Mouse (Mus musculus): ENCODE measurements around the gene Mterf2. TPM values are rescaled to one million over a fixed set of nuclear protein-coding genes. Genes with fewer than 3 reads are reported as not detected.
A peak's percentile ranks its signal among the peaks of the same experiment; 100 is the strongest.

Mterf2 gene
- polyA plus RNA-seq (2015; fragmentation: Nextera tagmentation; extraction: Ambion mirVana) = 17.0 and 17.5 TPM in 2 replicates

DNA sequence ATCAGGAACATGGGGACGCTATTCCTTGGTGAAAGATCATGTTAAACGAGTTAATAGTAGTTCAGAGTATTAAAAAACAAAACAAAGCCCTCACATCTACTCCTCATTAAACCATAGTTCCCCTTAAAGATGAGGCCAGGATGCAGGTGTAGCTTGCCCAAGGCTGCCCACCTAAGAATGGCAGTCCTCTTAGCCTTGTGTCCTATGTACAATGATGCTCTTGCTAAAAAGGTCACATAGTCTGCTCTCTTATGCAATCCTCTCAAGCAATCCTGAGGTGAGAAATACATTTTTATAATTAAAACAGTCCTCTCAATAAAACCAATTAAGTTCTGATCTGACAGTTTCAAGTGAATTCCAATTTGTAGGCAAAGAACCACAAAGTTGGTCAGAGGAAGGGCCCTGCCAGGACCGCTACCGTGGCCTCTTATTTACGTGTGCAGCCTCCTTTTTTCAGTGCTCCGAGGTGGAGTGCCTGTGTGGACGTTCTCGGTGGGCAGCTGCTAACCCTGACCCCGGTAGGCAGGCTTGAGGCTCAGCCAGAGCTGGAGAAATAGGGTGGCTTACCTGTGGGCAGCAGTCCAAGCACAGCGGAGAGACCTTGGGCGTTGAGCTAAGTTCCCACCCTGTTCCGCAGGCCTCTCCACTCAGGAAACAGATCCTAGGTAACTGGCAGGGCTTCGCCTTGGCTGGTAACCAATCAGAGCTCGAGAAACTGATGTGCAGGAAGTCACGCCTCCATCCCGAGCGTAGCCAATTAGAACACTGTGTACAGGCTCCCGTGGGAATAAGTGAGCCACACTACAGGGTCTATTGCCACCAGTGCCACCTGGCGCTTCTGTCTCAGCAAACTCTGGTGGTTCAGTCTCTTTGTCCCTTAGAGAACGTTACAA, at the start of gene Mterf2:
Gene Mterf2 (minus strand): TSS at position 633 of the 893 bp plus-strand sequence.
- Histone ChIP-seq H3K27ac (0 out of 2 replicates have a peak within 1 kb of the TSS, but pooled peaks have one; percentile 56), H3K9me3 (no peaks in the 10 kb centered on the region), H3K27me3 (replicated peaks) (no peaks in the 10 kb centered on the region), H3K4me1 (replicated peaks) (peaks cover 7% of the 10 kb centered on the region; the same call in 1 of the 2 replicates), H3K36me3 (no peaks in the 10 kb centered on the region; the same call in 1 of the 2 replicates), H3K4me3 (replicated peaks) (peak within 1 kb of the TSS; percentile 68), H3K9ac (peak within 1 kb of the TSS; percentile 75), H3K4me2 (replicated peaks) (peak within 1 kb of the TSS; percentile 79)
- WGBS = 7% methylated on average over 20 of the region's 20 CpGs
- peak; percentile 99 for ATAC-seq

- no peaks in the 10 kb centered on the region for H3K36me3 ChIP-seq
- no peak overlapping the region for H3K27ac ChIP-seq
- H3K4me2 ChIP-seq (replicated peaks) = no peak overlapping the region
- ATAC-seq = no peak
- H3K9ac ChIP-seq = no peak overlapping the region
- 51% methylated on average over 2 of the region's 2 CpGs for WGBS
- 0 out of 2 replicates have a peak, but pooled peaks cover 2% of the 10 kb centered on the region for H3K4me1 ChIP-seq (replicated peaks)
- no peaks in the 10 kb centered on the region for H3K27me3 ChIP-seq (replicated peaks)
- H3K4me3 ChIP-seq (replicated peaks) = no peak overlapping the region
- H3K9me3 ChIP-seq = no peaks in the 10 kb centered on the region
These were observed 48.8 kb upstream of the Mterf2 start for GRCm38 (mm10) chr10:85176640-85177039.

DNA sequence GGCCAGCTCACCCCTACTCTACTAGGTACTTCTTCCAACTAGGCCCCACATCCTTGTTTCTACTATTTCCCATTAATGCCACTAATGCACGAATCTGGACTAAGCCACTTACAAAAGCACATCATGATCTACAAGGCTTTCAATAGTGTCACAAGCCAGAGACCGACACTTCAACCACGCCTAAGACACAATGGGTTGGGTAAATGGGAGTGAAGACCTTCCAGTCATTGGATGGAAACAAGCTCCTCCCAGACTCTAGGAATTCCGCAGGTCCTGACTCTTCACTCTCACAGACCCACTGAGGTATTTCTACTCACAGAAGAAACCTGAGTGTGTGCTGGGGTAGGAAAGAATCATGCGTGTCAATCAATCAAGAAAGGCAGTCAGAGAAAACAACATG, 37.5 kb upstream of the Mterf2 start:
- H3K36me3 ChIP-seq = no peaks in the 10 kb centered on the region
- no peaks in the 10 kb centered on the region for H3K4me1 ChIP-seq (replicated peaks)
- no peaks in the 10 kb centered on the region for H3K9me3 ChIP-seq
- no peak overlapping the region for H3K27ac ChIP-seq
- no peaks in the 10 kb centered on the region for H3K27me3 ChIP-seq (replicated peaks)
- no peak overlapping the region for H3K4me2 ChIP-seq (replicated peaks)
- ATAC-seq = no peak
- no peak overlapping the region for H3K9ac ChIP-seq
- WGBS = 87% methylated on average over 5 of the region's 5 CpGs
- no peak overlapping the region for H3K4me3 ChIP-seq (replicated peaks)

DNA sequence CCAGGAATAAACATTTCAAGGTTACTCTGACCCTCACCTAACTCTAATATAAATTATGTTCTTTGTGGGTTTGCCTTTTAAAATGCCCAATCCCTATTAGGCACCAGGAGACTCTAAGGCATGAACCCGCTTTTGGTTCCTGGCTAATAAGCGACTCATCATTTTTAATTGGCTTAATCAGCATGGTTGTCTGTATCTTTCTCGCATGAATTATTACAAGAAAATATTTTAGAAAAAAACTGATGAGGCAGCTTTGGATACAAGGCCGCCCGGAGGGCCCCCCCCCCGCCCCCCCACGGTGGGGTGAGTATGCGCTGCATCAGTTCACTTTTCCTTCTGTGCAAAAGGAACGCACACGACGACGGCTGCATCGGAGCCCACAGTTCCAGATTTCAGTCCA, 37.0 kb upstream of the Mterf2 start:
- no peak for ATAC-seq
- Histone ChIP-seq H3K4me2 (replicated peaks) (no peak overlapping the region), H3K4me3 (replicated peaks) (no peak overlapping the region), H3K9ac (no peak overlapping the region), H3K27ac (no peak overlapping the region), H3K9me3 (no peaks in the 10 kb centered on the region), H3K36me3 (no peaks in the 10 kb centered on the region), H3K27me3 (replicated peaks) (no peaks in the 10 kb centered on the region), H3K4me1 (replicated peaks) (no peaks in the 10 kb centered on the region)
- WGBS = 93% methylated on average over 13 of the region's 13 CpGs

DNA sequence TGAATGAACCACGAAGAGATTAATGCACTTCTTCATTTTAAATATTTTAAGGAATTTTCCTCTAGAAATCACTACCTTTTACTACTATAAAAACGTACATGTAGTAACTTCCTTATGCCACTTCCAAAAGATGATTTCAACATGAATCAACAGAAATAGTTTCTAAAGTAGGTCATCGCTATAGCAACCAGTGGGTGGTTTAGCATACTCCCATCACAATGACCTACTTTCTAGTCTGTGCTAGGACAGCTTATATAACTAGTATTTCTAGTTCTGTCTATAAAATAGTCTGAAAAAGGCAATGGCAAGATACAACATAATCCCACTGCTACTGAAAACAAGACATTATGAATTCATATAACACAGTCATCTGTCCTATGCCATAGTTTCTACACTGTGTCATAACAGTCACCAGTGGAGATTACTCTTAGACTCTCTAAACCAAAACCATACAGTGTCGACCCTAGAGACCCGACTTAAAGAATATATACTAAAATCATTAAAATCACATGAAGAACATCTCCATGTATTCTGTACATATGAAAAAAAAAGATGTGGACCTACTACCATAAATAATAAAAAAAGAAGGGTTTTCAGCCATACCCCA, 34.0 kb upstream of the Mterf2 start:
- Histone ChIP-seq H3K27me3 (replicated peaks) (no peaks in the 10 kb centered on the region), H3K9me3 (no peaks in the 10 kb centered on the region), H3K4me3 (replicated peaks) (no peak overlapping the region), H3K9ac (no peak overlapping the region), H3K27ac (no peak overlapping the region), H3K36me3 (no peaks in the 10 kb centered on the region), H3K4me2 (replicated peaks) (no peak overlapping the region), H3K4me1 (replicated peaks) (no peaks in the 10 kb centered on the region)
- 72% methylated on average over 5 of the region's 5 CpGs for WGBS
- ATAC-seq = no peak

DNA sequence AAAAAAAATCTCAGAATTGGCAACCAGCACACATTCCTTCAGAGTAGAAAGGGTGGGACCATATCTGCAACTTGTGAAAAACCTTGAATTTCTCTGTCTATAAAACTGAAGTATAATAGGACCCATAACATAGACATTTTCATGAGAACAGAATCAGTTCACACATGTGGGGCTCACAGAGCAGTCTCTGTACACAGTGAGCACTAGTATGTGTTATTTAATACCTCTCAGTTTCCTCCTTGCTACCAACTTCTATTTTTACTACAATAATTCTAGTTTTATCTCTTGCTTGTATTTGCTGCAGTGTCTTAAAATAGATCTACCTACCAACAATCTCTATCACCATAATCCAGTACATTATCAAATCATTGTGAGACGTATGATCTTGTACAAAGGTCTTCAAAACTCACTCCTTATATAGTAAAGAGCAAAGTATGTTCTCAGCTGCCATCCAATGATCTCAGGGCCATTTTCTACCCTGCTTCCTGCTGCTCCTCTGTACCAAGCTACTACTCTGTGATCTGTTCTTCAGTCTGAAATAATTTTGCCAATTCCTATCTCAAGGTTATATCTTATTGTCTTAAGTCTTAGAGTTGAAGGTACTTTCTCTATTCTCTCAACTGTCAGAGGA, 32.3 kb upstream of the Mterf2 start:
- 47% methylated on average over 1 of the region's 1 CpGs for WGBS
- Histone ChIP-seq H3K9ac (no peak overlapping the region), H3K36me3 (no peaks in the 10 kb centered on the region), H3K27me3 (replicated peaks) (no peaks in the 10 kb centered on the region), H3K4me2 (replicated peaks) (no peak overlapping the region), H3K4me3 (replicated peaks) (no peak overlapping the region), H3K4me1 (replicated peaks) (no peaks in the 10 kb centered on the region), H3K27ac (0 out of 2 replicates have a peak overlapping the region, but pooled peaks have one; percentile 60), H3K9me3 (no peaks in the 10 kb centered on the region)
- ATAC-seq = peak; percentile 89

- ATAC-seq = no peak
- Histone ChIP-seq H3K4me1 (replicated peaks) (no peaks in the 10 kb centered on the region), H3K27me3 (replicated peaks) (no peaks in the 10 kb centered on the region), H3K4me3 (replicated peaks) (no peak overlapping the region), H3K9ac (no peak overlapping the region), H3K27ac (no peak overlapping the region), H3K36me3 (no peaks in the 10 kb centered on the region), H3K4me2 (replicated peaks) (no peak overlapping the region), H3K9me3 (no peaks in the 10 kb centered on the region)
- 90% methylated on average over 7 of the region's 7 CpGs for WGBS
These were observed 29.6 kb upstream of the Mterf2 start for GRCm38 (mm10) chr10:85157451-85157850.

GRCm38 (mm10) chr10:85154195-85154594, 26.4 kb upstream of the Mterf2 start:
- ATAC-seq = no peak

GRCm38 (mm10) chr10:85149226-85149625, 21.4 kb upstream of the Mterf2 start:
- no peaks in the 10 kb centered on the region for H3K9me3 ChIP-seq
- no peak for ATAC-seq
- 90% methylated on average over 5 of the region's 5 CpGs for WGBS

More at GRCm38 (mm10) chr10:85154195-85154594, 26.4 kb upstream of the Mterf2 start:
- WGBS = 10% methylated on average over 2 of the region's 2 CpGs
- H3K4me3 ChIP-seq (replicated peaks) = no peak overlapping the region
- no peak overlapping the region for H3K4me2 ChIP-seq (replicated peaks)
- no peaks in the 10 kb centered on the region for H3K9me3 ChIP-seq
- H3K36me3 ChIP-seq = no peaks in the 10 kb centered on the region
- no peaks in the 10 kb centered on the region for H3K27me3 ChIP-seq (replicated peaks)
- H3K4me1 ChIP-seq (replicated peaks) = no peaks in the 10 kb centered on the region
- no peak overlapping the region for H3K27ac ChIP-seq
- H3K9ac ChIP-seq = no peak overlapping the region

GRCm38 (mm10) chr10:85146282-85146681, 18.5 kb upstream of the Mterf2 start:
- WGBS = 85% methylated on average over 14 of the region's 14 CpGs

More at GRCm38 (mm10) chr10:85149226-85149625, 21.4 kb upstream of the Mterf2 start:
- H3K27me3 ChIP-seq (replicated peaks) = no peaks in the 10 kb centered on the region
- H3K4me1 ChIP-seq (replicated peaks) = no peaks in the 10 kb centered on the region
- H3K36me3 ChIP-seq = no peaks in the 10 kb centered on the region
- no peak overlapping the region for H3K4me3 ChIP-seq (replicated peaks)
- H3K27ac ChIP-seq = no peak overlapping the region
- no peak overlapping the region for H3K9ac ChIP-seq
- no peak overlapping the region for H3K4me2 ChIP-seq (replicated peaks)

DNA sequence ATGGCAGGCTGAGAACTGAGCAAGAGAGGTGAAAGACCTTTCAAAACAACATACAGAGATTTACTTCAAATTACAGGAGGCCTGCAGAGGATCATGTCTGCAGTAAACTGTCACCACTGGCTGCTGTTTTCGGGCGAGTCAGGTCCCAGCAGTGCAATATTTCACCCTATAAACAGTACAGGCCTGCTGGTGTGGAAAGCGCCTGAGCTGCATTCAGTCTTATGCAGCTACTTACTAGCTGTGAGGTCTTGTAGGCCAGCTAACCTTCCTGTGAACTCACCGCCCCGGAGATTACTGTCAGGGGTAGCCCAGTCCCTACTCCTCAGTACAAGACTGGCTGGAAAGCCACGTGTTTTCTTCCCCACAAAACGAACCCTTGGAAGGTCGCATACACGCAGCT, 13.6 kb upstream of the Mterf2 start:
- Histone ChIP-seq H3K9me3 (no peaks in the 10 kb centered on the region), H3K4me3 (replicated peaks) (no peak overlapping the region), H3K9ac (no peak overlapping the region), H3K4me2 (replicated peaks) (no peak overlapping the region), H3K27me3 (replicated peaks) (no peaks in the 10 kb centered on the region), H3K36me3 (no peaks in the 10 kb centered on the region), H3K4me1 (replicated peaks) (no peaks in the 10 kb centered on the region), H3K27ac (no peak overlapping the region)
- WGBS = 37% methylated on average over 9 of the region's 9 CpGs
- ATAC-seq = 0 out of 2 replicates have a peak, but pooled peaks have one; percentile 43

More at GRCm38 (mm10) chr10:85146282-85146681, 18.5 kb upstream of the Mterf2 start:
- H3K27ac ChIP-seq = no peak overlapping the region
- H3K27me3 ChIP-seq (replicated peaks) = no peaks in the 10 kb centered on the region
- H3K9me3 ChIP-seq = no peaks in the 10 kb centered on the region
- H3K4me2 ChIP-seq (replicated peaks) = no peak overlapping the region
- H3K4me3 ChIP-seq (replicated peaks) = no peak overlapping the region
- H3K36me3 ChIP-seq = no peaks in the 10 kb centered on the region
- H3K4me1 ChIP-seq (replicated peaks) = no peaks in the 10 kb centered on the region
- ATAC-seq = no peak
- no peak overlapping the region for H3K9ac ChIP-seq

DNA sequence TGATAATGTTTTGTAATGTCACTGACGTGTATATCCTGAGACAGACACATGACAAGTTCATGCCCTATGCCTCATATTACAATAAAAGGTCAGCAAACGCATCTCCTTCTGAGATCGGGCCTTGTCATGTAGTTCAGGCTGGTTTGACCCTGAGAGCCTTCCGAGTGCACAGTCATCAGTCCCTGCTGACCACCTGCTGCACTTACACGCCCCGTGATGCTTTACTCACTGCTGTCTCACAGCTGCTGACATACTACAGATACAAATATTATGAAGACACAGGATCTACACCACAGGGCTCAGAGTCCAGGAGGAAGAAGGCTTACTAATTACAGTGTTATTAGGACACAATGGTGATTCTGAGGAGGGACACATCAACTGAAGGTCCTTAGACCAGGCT, 8.7 kb upstream of the Mterf2 start:
- Histone ChIP-seq H3K9ac (no peak overlapping the region), H3K4me2 (replicated peaks) (no peak overlapping the region), H3K4me1 (replicated peaks) (no peaks in the 10 kb centered on the region), H3K27me3 (replicated peaks) (no peaks in the 10 kb centered on the region), H3K9me3 (no peaks in the 10 kb centered on the region), H3K27ac (no peak overlapping the region), H3K4me3 (replicated peaks) (no peak overlapping the region), H3K36me3 (peaks cover 4% of the 10 kb centered on the region; the same call in 1 of the 2 replicates)
- ATAC-seq = no peak
- 73% methylated on average over 6 of the region's 6 CpGs for WGBS
